Mouse (Mus musculus) midbrain, embryonic 11.5 days (tissue): ENCODE measurements around the gene Trpc7. TPM values are rescaled to one million over a fixed set of nuclear protein-coding genes. Genes with fewer than 3 reads are reported as not detected.

Experiments
- ATAC-seq: fragments of 200-750 bp; cut with Nextera tagmentation; 2 replicates; pipeline ENCODE4 v1.8.0; 2017; ENCODE audit warnings: moderate TSS enrichment, moderate library complexity; ENCODE audit not compliant: low FRiP score
- DNase-seq: peaks from one replicate; pipeline ENCODE4 v3.0.0; 2015; ENCODE audit warnings: low spot score; ENCODE audit errors: missing footprints
- H3K27ac ChIP-seq: fragments of 300-500 bp; sonication (generic); 2 replicates; pipeline ENCODE4 v1.5.1; 2014; ENCODE audit warnings: low read depth, low read length
- H3K27me3 ChIP-seq: fragments of 300-500 bp; sonication (generic); 2 replicates; pipeline ENCODE4 v1.6.1; 2014; ENCODE audit warnings: mild to moderate bottlenecking, low read length, moderate library complexity, mixed read lengths; ENCODE audit not compliant: control insufficient read depth, insufficient read depth
- H3K36me3 ChIP-seq: fragments of 300-500 bp; sonication (generic); 2 replicates; pipeline ENCODE4 v1.6.1; 2014; ENCODE audit warnings: mild to moderate bottlenecking, low read length, moderate library complexity, mixed read lengths; ENCODE audit not compliant: control insufficient read depth, insufficient read depth
- H3K4me1 ChIP-seq: fragments of 300-500 bp; sonication (generic); 2 replicates; pipeline ENCODE4 v1.6.1; 2014; ENCODE audit warnings: low read length; ENCODE audit not compliant: control insufficient read depth, insufficient read depth
- H3K4me2 ChIP-seq: fragments of 300-500 bp; sonication (generic); 2 replicates; pipeline ENCODE4 v1.6.1; 2014; ENCODE audit warnings: mild to moderate bottlenecking, moderate library complexity
- H3K4me3 ChIP-seq: fragments of 300-500 bp; sonication (generic); 2 replicates; pipeline ENCODE4 v1.5.1; 2014; ENCODE audit warnings: low read depth, low read length
- H3K9ac ChIP-seq: fragments of 300-500 bp; sonication (generic); 2 replicates; pipeline ENCODE4 v1.6.1; 2014; ENCODE audit warnings: low read length
- H3K9me3 ChIP-seq: fragments of 300-500 bp; sonication (generic); 2 replicates; pipeline ENCODE4 v1.6.1; 2016; ENCODE audit warnings: low read length; ENCODE audit not compliant: control insufficient read depth
- WGBS: fragments of 180-500 bp; shearing (Covaris S2); extraction: QIAGEN DNeasy Blood & Tissue Kit; methylation state at CpG from one replicate; pipeline ENCODE4 v1.1.7; 2014; 5-methylcytosine and 5-hydroxymethylcytosine counted together
- polyA plus RNA-seq: library from polyadenylated mRNA; unstranded; fragments of >200 nt; fragmentation: Nextera tagmentation; extraction: Ambion mirVana; gene quantifications from 2 replicates; pipeline ENCODE4 v1.2.1, GENCODE M21; 2014

Trpc7 gene
- polyA plus RNA-seq, 1 experiment from 2014 or later, result 0.05 TPM

GRCm38 (mm10) chr13:56894543-56894942, 1.2 kb downstream of the Trpc7 start:
- 89% methylated on average over 5 of the region's 5 CpGs for WGBS
- H3K9ac ChIP-seq, result no peak overlapping the region
- no peak overlapping the region for H3K4me2 ChIP-seq
- ATAC-seq (no peak), DNase-seq (no peak)
- no peaks in the 10 kb centered on the region for H3K4me1 ChIP-seq
- no peak overlapping the region for H3K27ac ChIP-seq
- no peaks in the 10 kb centered on the region for H3K27me3 ChIP-seq
- no peaks in the 10 kb centered on the region for H3K36me3 ChIP-seq
- H3K4me3 ChIP-seq, result no peak overlapping the region
- no peaks in the 10 kb centered on the region for H3K9me3 ChIP-seq

- ATAC-seq, result no peak
- WGBS, result 45% methylated on average over 7 of the region's 7 CpGs
- DNase-seq, result no peak
Measured at GRCm38 (mm10) chr13:56889888-56890287, 5.9 kb downstream of the Trpc7 start.

GRCm38 (mm10) chr13:56882931-56883330, 12.9 kb downstream of the Trpc7 start:
- Histone ChIP-seq H3K4me1 (no peaks in the 10 kb centered on the region), H3K4me2 (no peak overlapping the region), H3K27me3 (no peaks in the 10 kb centered on the region), H3K9me3 (no peaks in the 10 kb centered on the region), H3K4me3 (no peak overlapping the region), H3K9ac (no peak overlapping the region), H3K36me3 (no peaks in the 10 kb centered on the region), H3K27ac (no peak overlapping the region)
- ATAC-seq, result no peak
- 92% methylated on average over 12 of the region's 12 CpGs for WGBS
- no peak for DNase-seq

More at GRCm38 (mm10) chr13:56889888-56890287, 5.9 kb downstream of the Trpc7 start:
- no peaks in the 10 kb centered on the region for H3K36me3 ChIP-seq
- H3K27me3 ChIP-seq, result no peaks in the 10 kb centered on the region
- H3K4me3 ChIP-seq, result no peak overlapping the region
- no peaks in the 10 kb centered on the region for H3K4me1 ChIP-seq
- no peaks in the 10 kb centered on the region for H3K9me3 ChIP-seq
- H3K4me2 ChIP-seq, result no peak overlapping the region
- no peak overlapping the region for H3K27ac ChIP-seq
- no peak overlapping the region for H3K9ac ChIP-seq

DNA sequence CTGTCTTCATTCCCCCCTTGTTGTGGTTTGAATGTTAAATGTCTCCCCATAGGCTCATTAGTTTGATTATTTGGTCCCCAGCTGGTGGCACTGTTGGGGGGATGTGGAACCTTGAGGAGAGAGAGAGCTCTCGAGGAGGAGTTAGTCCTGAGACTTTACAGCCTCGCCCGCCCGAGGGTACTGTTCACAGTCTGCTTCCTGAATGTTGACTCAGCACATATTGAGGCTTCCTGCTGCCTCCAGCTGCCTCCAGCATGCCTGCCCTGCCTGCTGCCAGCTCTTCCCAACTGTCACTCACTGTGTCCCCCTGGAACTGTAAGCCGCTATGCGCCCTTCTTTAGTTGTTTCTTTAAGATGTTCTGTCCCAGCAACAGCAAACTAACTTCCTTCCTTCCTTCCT, 31.2 kb downstream of the Trpc7 start:
- no peak for ATAC-seq
- no peaks in the 10 kb centered on the region for H3K36me3 ChIP-seq
- H3K9me3 ChIP-seq, result no peaks in the 10 kb centered on the region
- no peak for DNase-seq
- H3K27ac ChIP-seq, result no peak overlapping the region
- H3K4me1 ChIP-seq, result no peaks in the 10 kb centered on the region
- no peak overlapping the region for H3K9ac ChIP-seq
- 80% methylated on average over 6 of the region's 6 CpGs for WGBS
- no peak overlapping the region for H3K4me2 ChIP-seq
- no peak overlapping the region for H3K4me3 ChIP-seq
- H3K27me3 ChIP-seq, result no peaks in the 10 kb centered on the region

DNA sequence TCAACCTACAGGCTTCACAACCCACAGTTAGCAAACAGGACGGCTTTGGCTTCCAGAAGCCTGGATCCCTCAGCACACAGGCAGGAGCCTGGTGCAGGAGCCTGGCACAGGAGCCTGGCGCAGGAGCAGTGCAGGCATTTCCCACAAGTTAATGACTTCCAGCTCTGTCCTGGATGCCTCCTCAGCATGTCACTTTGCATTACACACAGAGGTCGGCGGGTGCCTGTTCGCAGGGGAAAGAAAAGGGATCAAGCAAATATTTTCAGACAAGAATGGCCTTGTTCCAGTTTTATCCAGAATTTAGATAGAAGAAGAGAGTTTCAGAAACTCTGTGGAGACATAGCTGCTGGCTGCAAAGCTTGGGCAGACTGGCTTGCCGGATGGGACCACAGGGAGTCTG, 33.8 kb downstream of the Trpc7 start:
- no peaks in the 10 kb centered on the region for H3K4me1 ChIP-seq
- no peak overlapping the region for H3K27ac ChIP-seq
- no peaks in the 10 kb centered on the region for H3K36me3 ChIP-seq
- no peak overlapping the region for H3K4me2 ChIP-seq
- no peak overlapping the region for H3K4me3 ChIP-seq
- H3K27me3 ChIP-seq, result no peaks in the 10 kb centered on the region
- ATAC-seq, result no peak
- H3K9ac ChIP-seq, result no peak overlapping the region
- WGBS, result 70% methylated on average over 6 of the region's 6 CpGs
- DNase-seq, result peak; percentile 47
- H3K9me3 ChIP-seq, result no peaks in the 10 kb centered on the region

- no peak for ATAC-seq
- Histone ChIP-seq H3K4me2 (no peak overlapping the region), H3K27me3 (no peaks in the 10 kb centered on the region), H3K4me1 (no peaks in the 10 kb centered on the region), H3K9me3 (no peaks in the 10 kb centered on the region), H3K4me3 (no peak overlapping the region), H3K9ac (no peak overlapping the region), H3K36me3 (no peaks in the 10 kb centered on the region), H3K27ac (no peak overlapping the region)
- WGBS, result 87% methylated on average over 8 of the region's 8 CpGs
- DNase-seq, result peak; percentile 44
Measured at GRCm38 (mm10) chr13:56854506-56854905, 41.3 kb downstream of the Trpc7 start.

GRCm38 (mm10) chr13:56853436-56853835, 42.4 kb downstream of the Trpc7 start:
- no peak for ATAC-seq
- Histone ChIP-seq H3K4me3 (no peak overlapping the region), H3K4me1 (no peaks in the 10 kb centered on the region), H3K27ac (no peak overlapping the region), H3K9me3 (no peaks in the 10 kb centered on the region), H3K4me2 (no peak overlapping the region), H3K27me3 (no peaks in the 10 kb centered on the region), H3K9ac (no peak overlapping the region), H3K36me3 (no peaks in the 10 kb centered on the region)
- DNase-seq, result peak; percentile 82
- 51% methylated on average over 5 of the region's 5 CpGs for WGBS

DNA sequence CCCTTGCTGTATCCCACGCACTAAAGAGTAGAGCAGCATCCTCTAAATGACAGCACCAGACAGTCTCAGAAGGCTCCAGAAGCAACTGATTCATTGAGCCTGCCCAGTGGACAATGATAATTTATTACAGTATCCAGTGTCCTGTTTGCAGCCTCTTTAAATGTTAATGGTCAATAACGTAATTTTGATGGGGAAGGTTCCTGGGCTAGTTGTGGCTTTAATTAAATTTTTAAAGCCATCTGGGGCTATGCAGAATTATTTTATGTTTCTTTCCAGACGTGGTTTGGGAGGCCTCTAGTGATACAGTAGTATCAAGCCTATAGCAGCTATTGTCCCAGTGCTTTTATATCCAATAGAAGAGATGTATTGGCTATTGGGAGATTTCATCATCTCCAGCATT, 49.9 kb downstream of the Trpc7 start:
- H3K27ac ChIP-seq, result no peak overlapping the region
- no peaks in the 10 kb centered on the region for H3K9me3 ChIP-seq
- no peak overlapping the region for H3K4me2 ChIP-seq
- H3K27me3 ChIP-seq, result no peaks in the 10 kb centered on the region
- H3K4me1 ChIP-seq, result no peaks in the 10 kb centered on the region
- ATAC-seq (no peak), DNase-seq (peak; percentile 72)
- 80% methylated on average over 3 of the region's 3 CpGs for whole genome bisulfite sequencing
- H3K36me3 ChIP-seq, result no peaks in the 10 kb centered on the region
- no peak overlapping the region for H3K9ac ChIP-seq
- H3K4me3 ChIP-seq, result no peak overlapping the region

DNA sequence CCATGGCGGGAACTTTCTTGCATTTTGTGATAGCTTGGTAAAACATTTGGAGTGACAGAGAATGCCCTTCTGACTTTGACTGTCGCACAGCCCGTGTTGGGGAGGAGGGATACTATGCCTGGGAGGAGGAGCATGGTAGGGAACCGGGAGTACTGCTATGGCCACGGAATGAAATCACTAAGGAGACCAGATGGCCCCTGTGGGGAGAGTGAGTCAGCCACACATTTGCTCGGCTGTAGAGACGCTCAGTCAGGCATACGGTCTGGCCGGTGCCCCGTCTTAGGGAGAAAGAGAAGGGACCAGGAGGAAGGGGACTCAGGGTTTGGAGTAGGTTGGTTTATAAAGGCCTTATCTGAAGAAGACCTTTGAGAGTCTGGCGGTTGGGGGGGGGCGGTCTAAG, 80.3 kb downstream of the Trpc7 start:
- H3K4me3 ChIP-seq, result no peak overlapping the region
- H3K4me1 ChIP-seq, result no peaks in the 10 kb centered on the region
- H3K4me2 ChIP-seq, result no peak overlapping the region
- H3K27ac ChIP-seq, result no peak overlapping the region
- DNase-seq (no peak), ATAC-seq (no peak)
- no peaks in the 10 kb centered on the region for H3K27me3 ChIP-seq
- H3K9ac ChIP-seq, result no peak overlapping the region
- no peaks in the 10 kb centered on the region for H3K9me3 ChIP-seq
- WGBS, result 88% methylated on average over 12 of the region's 12 CpGs
- no peaks in the 10 kb centered on the region for H3K36me3 ChIP-seq
